Mouse (Mus musculus) limb, embryonic 14.5 days (tissue): Measurements from ENCODE around the gene Pcgf6. TPM values are rescaled to one million over a fixed set of nuclear protein-coding genes. Genes with fewer than 3 reads are reported as not detected.
A peak's percentile ranks its signal among the peaks of the same experiment; 100 is the strongest.
"Not testable (repeated sequence)": the region's sequence is repeated elsewhere in the genome, so short reads cannot be mapped to it uniquely, and the experiment has no call there.

ENCODE experiments used
- ATAC-seq: fragments of 200-750 bp; cut with Nextera tagmentation; 2 replicates; pipeline ENCODE4 v1.8.0; 2017; ENCODE audit warnings: low read depth, moderate number of reproducible peaks, moderate TSS enrichment; ENCODE audit not compliant: low FRiP score
- DNase-seq: peaks from one replicate; pipeline ENCODE4 v3.0.0-alpha.2; 2015; ENCODE audit warnings: low spot score
- H3K27ac ChIP-seq: fragments of 300-500 bp; sonication (generic); replicated peaks from 2 replicates; pipeline ENCODE4 v1.5.1; 2014; ENCODE audit warnings: low read depth, mild to moderate bottlenecking, low read length, moderate library complexity, mixed read lengths
- H3K27me3 ChIP-seq: fragments of 300-500 bp; sonication (generic); 2 replicates; pipeline ENCODE4 v1.6.1; 2014; ENCODE audit warnings: low read length, mixed read lengths; ENCODE audit not compliant: control insufficient read depth, insufficient read depth
- H3K36me3 ChIP-seq: fragments of 300-500 bp; sonication (generic); 2 replicates; pipeline ENCODE4 v1.6.1; 2014; ENCODE audit warnings: mild to moderate bottlenecking, low read length, moderate library complexity, mixed read lengths; ENCODE audit not compliant: control insufficient read depth, insufficient read depth
- H3K4me1 ChIP-seq: fragments of 300-500 bp; sonication (generic); 2 replicates; pipeline ENCODE4 v1.6.1; 2014; ENCODE audit warnings: antibody characterized with exemption, low read length, mixed read lengths; ENCODE audit not compliant: control insufficient read depth, insufficient read depth
- H3K4me2 ChIP-seq: fragments of 300-500 bp; sonication (generic); replicated peaks from 2 replicates; pipeline ENCODE4 v1.6.1; 2014; ENCODE audit warnings: low read depth, mild to moderate bottlenecking, low read length, moderate library complexity; ENCODE audit not compliant: severe bottlenecking
- H3K4me3 ChIP-seq: fragments of 300-500 bp; sonication (generic); replicated peaks from 2 replicates; pipeline ENCODE4 v1.5.1; 2014; ENCODE audit warnings: low read length
- H3K9ac ChIP-seq: fragments of 300-500 bp; sonication (generic); 2 replicates; pipeline ENCODE4 v1.6.1; 2014; ENCODE audit warnings: mild to moderate bottlenecking, low read depth, low read length, moderate library complexity; ENCODE audit not compliant: severe bottlenecking
- H3K9me3 ChIP-seq: fragments of 300-500 bp; sonication (generic); 2 replicates; pipeline ENCODE4 v1.6.1; 2016; ENCODE audit warnings: low read length; ENCODE audit not compliant: control insufficient read depth
- POLR2A ChIP-seq: fragments of 200-500 bp; IDR thresholded peaks from 2 replicates; pipeline ENCODE4 v1.8.0; 2012; ENCODE audit warnings: inconsistent platforms, mild to moderate bottlenecking, moderate library complexity, borderline replicate concordance; ENCODE audit not compliant: insufficient read depth, insufficient read length; ENCODE audit errors: extremely low read depth
- WGBS: fragments of 180-500 bp; shearing (Covaris S2); extraction: QIAGEN DNeasy Blood & Tissue Kit; methylation state at CpG from one replicate; pipeline ENCODE4 v1.1.7; 2014; 5-methylcytosine and 5-hydroxymethylcytosine counted together
- polyA plus RNA-seq, 2 experiments: library from polyadenylated mRNA; depleted of rRNA in 1 of 2; stranded (reverse) in 1 of 2; unstranded in 1 of 2; fragments of >200 nt; fragmentation: Nextera tagmentation in 1 of 2; extraction: Ambion mirVana in 1 of 2; gene quantifications; 2 replicates each; pipeline versions ENCODE4 v1.2.1 to v1.2.3; 2012 to 2014

The Pcgf6 gene
- polyA plus RNA-seq, 2 experiments = 17.7 to 30.5 TPM

- H3K9ac ChIP-seq = no peak overlapping the region
- no peaks in the 10 kb centered on the region for H3K36me3 ChIP-seq
- H3K4me3 ChIP-seq = no peak overlapping the region
- no peak for TF ChIP-seq POLR2A
- no peaks in the 10 kb centered on the region for H3K9me3 ChIP-seq
- H3K4me1 ChIP-seq = no peaks in the 10 kb centered on the region
- H3K4me2 ChIP-seq = no peak overlapping the region
- H3K27ac ChIP-seq = no peak overlapping the region
- ATAC-seq (no peak), DNase-seq (no peak)
- H3K27me3 ChIP-seq = no peaks in the 10 kb centered on the region
- 77% methylated on average over 8 of the region's 8 CpGs for WGBS
These were observed 52.4 kb downstream of the Pcgf6 start for GRCm38 (mm10) chr19:46998168-46998870.

DNA sequence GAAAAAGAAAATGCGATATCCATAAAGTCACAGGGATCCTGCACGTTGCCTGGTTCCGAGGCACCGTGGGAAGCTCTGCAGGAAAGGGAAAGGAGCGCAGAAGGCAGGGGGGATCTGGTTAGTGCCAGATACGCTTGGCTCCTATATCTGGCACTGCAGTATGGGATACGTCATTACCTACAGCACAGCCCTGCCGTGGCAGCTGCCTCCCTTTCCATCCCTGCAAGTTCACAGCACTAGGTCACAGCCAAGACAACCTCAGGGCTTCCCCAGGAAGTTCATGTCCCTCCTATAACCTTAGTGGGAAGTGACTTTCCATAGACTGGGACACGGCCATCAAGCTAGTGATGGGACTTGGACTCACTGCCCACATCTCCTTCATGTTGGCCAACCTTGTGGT, 54.6 kb downstream of the Pcgf6 start:
- Histone ChIP-seq H3K36me3 (no peaks in the 10 kb centered on the region), H3K27me3 (no peaks in the 10 kb centered on the region), H3K9ac (no peak overlapping the region), H3K27ac (no peak overlapping the region), H3K4me3 (no peak overlapping the region), H3K9me3 (no peaks in the 10 kb centered on the region), H3K4me2 (no peak overlapping the region), H3K4me1 (no peaks in the 10 kb centered on the region)
- WGBS = 72% methylated on average over 9 of the region's 9 CpGs
- ATAC-seq = no peak
- DNase-seq = no peak
- no peak for TF ChIP-seq POLR2A

GRCm38 (mm10) chr19:46992329-46992728, 58.4 kb downstream of the Pcgf6 start:
- H3K4me1 ChIP-seq, H3K9me3 ChIP-seq, H3K4me2 ChIP-seq, H3K9ac ChIP-seq, H3K27ac ChIP-seq, H3K36me3 ChIP-seq, H3K27me3 ChIP-seq, DNase-seq, ATAC-seq, H3K4me3 ChIP-seq: not testable (repeated sequence)
- WGBS = 66% methylated on average over 4 of the region's 4 CpGs

DNA sequence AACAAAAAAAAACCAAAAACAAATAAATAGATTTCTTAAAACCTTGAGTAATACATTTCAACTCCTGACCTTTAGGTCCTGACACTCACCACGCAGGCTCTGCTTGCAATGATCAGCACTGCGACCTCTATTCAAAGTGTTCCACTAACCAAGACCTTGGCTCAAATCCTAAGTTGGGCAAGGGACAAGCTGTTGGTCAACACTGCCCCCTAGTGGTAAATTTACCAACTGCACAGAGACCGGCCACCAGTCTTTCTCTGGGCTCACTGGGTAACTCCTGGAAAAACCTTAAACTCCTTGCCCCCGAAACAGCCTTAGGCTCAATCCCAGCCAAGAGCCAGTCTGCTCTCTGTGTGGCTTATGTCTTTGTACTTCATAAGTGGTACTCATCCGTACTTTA, 59.6 kb downstream of the Pcgf6 start:
- H3K9me3 ChIP-seq = no peaks in the 10 kb centered on the region
- no peaks in the 10 kb centered on the region for H3K4me1 ChIP-seq
- no peak overlapping the region for H3K27ac ChIP-seq
- H3K4me3 ChIP-seq = no peak overlapping the region
- 9% methylated on average over 5 of the region's 5 CpGs for WGBS
- no peak overlapping the region for H3K9ac ChIP-seq
- peak; percentile 88 for DNase-seq
- no peak overlapping the region for H3K4me2 ChIP-seq
- H3K27me3 ChIP-seq = no peaks in the 10 kb centered on the region
- no peaks in the 10 kb centered on the region for H3K36me3 ChIP-seq
- no peak for TF ChIP-seq POLR2A
- peak; percentile 67 for ATAC-seq

DNA sequence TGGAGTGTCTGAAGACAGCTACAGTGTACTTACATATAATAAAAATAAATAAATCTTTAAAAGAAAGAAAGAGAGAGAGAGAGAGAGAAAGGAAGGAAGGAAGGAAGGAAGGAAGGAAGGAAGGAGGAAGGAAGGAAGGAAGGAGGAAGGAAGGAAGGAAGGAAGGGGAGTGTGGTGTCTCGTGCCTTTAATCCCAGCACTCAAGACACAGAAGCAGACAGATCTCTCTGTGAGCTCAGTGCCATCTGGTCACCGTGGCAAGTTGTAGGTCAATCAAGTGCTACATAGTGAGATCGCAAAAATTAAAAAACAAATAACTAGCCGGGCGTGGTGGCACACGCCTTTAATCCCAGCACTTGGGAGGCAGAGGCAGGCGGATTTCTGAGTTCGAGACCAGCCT, 60.1 kb downstream of the Pcgf6 start:
- ATAC-seq = not testable (repeated sequence)

DNA sequence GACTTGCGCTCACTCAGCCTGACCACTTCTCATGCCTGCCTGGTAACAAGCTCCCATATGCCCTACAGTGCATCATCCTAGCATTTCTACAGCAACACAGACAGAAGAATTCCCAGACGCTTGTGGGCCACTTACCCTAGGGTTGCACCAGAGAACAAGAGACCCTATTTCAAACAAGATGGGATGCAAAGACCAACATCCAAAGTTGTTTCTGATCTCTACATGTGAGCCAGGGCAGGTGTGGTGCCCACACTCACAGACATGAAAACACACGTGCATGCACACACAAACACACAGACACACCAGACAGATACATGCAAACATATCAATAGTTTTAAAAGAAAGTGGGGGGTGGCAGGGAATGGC, 60.6 kb downstream of the Pcgf6 start:
- 74% methylated on average over 3 of the region's 3 CpGs for WGBS
- Histone ChIP-seq H3K9ac (no peak overlapping the region), H3K36me3 (no peaks in the 10 kb centered on the region), H3K9me3 (no peaks in the 10 kb centered on the region), H3K4me1 (no peaks in the 10 kb centered on the region), H3K27ac (no peak overlapping the region), H3K4me3 (no peak overlapping the region), H3K27me3 (no peaks in the 10 kb centered on the region), H3K4me2 (no peak overlapping the region)
- ATAC-seq (no peak), DNase-seq (no peak)
- TF ChIP-seq POLR2A = no peak

More for the DNA sequence above, 60.1 kb downstream of the Pcgf6 start:
- H3K9me3 ChIP-seq, H3K36me3 ChIP-seq, DNase-seq, H3K9ac ChIP-seq, H3K27me3 ChIP-seq, H3K4me1 ChIP-seq, H3K27ac ChIP-seq, H3K4me3 ChIP-seq, H3K4me2 ChIP-seq: not testable (repeated sequence)
- 82% methylated on average over 8 of the region's 8 CpGs for WGBS
